In genomic region chr1:134099516-134100235, GRCm38 (mm10) we compare ENCODE assay signal across 7 mouse cellular contexts. TPM values are rescaled to one million over a fixed set of nuclear protein-coding genes. Genes with fewer than 3 reads are reported as not detected.
DNase-seq lines count a peak whose midpoint lies in the region; ATAC-seq and TF ChIP-seq lines count a peak whose summit lies in the region.

No protein-coding gene starts in this region.

- H3K9ac ChIP-seq in forebrain, embryonic 16.5 days (replicated peaks; ENCODE audit: low read depth, low read length) = peak overlapping the region; percentile 34; the same call in 1 of the 2 replicates
- peak overlapping the region; percentile 42; the same call in 1 of the 2 replicates for H3K9ac ChIP-seq in midbrain, postnatal 0 days (replicated peaks; ENCODE audit: low read length, poor library complexity, severe bottlenecking)

- H3K4me3 ChIP-seq in E14TG2a.4 (replicated peaks; ENCODE audit: low read length) = peak overlapping the region; percentile 71
- H3K4me3 ChIP-seq in forebrain, embryonic 16.5 days (replicated peaks; ENCODE audit: low read length) = peak overlapping the region; percentile 38
- H3K4me3 ChIP-seq in midbrain, postnatal 0 days (ENCODE audit: low read depth, low read length) = peak overlapping the region; percentile 39

- no peaks in the 10 kb centered on the region for H3K36me3 ChIP-seq in E14TG2a.4 (ENCODE audit: insufficient read depth, low read length)
- no peaks in the 10 kb centered on the region for H3K36me3 ChIP-seq in forebrain, embryonic 16.5 days (ENCODE audit: control insufficient read depth, insufficient read depth)
- no peaks in the 10 kb centered on the region for H3K36me3 ChIP-seq in midbrain, postnatal 0 days (ENCODE audit: insufficient read depth, low read length)

- peak; percentile 67 for DNase-seq in 3134 (ENCODE audit: extremely low read depth, insufficient read length, low spot score)
- peak; percentile 69 for DNase-seq in kidney, postnatal 14 days
- no peak for DNase-seq in midbrain, postnatal 0 days (ENCODE audit: low spot score)
- no peak for DNase-seq in frontal cortex, postnatal 25 days (ENCODE audit: low spot score in 2 of 2)

- H3K27me3 ChIP-seq in E14TG2a.4 (ENCODE audit: insufficient read depth, low read length) = peaks cover 11% of the 10 kb centered on the region
- H3K27me3 ChIP-seq in forebrain, embryonic 16.5 days (replicated peaks; ENCODE audit: control insufficient read depth, insufficient read depth, low read length) = no peaks in the 10 kb centered on the region
- H3K27me3 ChIP-seq in midbrain, postnatal 0 days (ENCODE audit: insufficient read depth, low read length) = no peaks in the 10 kb centered on the region

- H3K9me3 ChIP-seq in E14TG2a.4 (ENCODE audit: low read length) = no peaks in the 10 kb centered on the region
- H3K9me3 ChIP-seq in forebrain, embryonic 16.5 days (ENCODE audit: control insufficient read depth, low read length) = no peaks in the 10 kb centered on the region
- no peaks in the 10 kb centered on the region for H3K9me3 ChIP-seq in midbrain, postnatal 0 days (ENCODE audit: low read length)

- no peak for TF ChIP-seq CTCF in E14TG2a.4 (conservative IDR thresholded peaks at IDR 0.05; ENCODE audit: low read length)
- TF ChIP-seq CTCF in midbrain, postnatal 0 days (IDR thresholded peaks at IDR 0.05) = no peak

- peak overlapping the region; percentile 61 for H3K4me2 ChIP-seq in forebrain, embryonic 16.5 days (ENCODE audit: low read length)
- peak overlapping the region; percentile 73 for H3K4me2 ChIP-seq in midbrain, postnatal 0 days (ENCODE audit: low read depth, low read length, poor library complexity, severe bottlenecking)

- WGBS in forebrain, embryonic 16.5 days = 25% methylated on average over 12 of the region's 12 CpGs
- 24% methylated on average over 12 of the region's 12 CpGs for WGBS in midbrain, postnatal 0 days

- no peak for ATAC-seq in forebrain, embryonic 16.5 days
- no peak for ATAC-seq in midbrain, postnatal 0 days (ENCODE audit: low FRiP score)
- ATAC-seq in granulocyte monocyte progenitor cell, adult 5-6 weeks (replicated peaks; ENCODE audit: poor library complexity, severe bottlenecking) = no peak

- peaks cover 78% of the 10 kb centered on the region for H3K4me1 ChIP-seq in E14TG2a.4 (replicated peaks; ENCODE audit: low read depth, low read length)
- peaks cover 46% of the 10 kb centered on the region for H3K4me1 ChIP-seq in forebrain, embryonic 16.5 days (replicated peaks; ENCODE audit: control insufficient read depth, insufficient read depth, low read length)
- H3K4me1 ChIP-seq in midbrain, postnatal 0 days (ENCODE audit: insufficient read depth, low read length) = peaks cover 7% of the 10 kb centered on the region; the same call in 1 of the 2 replicates

- 0 out of 2 replicates have a peak overlapping the region, but pooled peaks have one; percentile 49 for H3K27ac ChIP-seq in forebrain, embryonic 16.5 days (ENCODE audit: low read length)
- H3K27ac ChIP-seq in midbrain, postnatal 0 days (ENCODE audit: low read depth, low read length) = peak overlapping the region; percentile 63

RNA-seq across cellular contexts. Expression of gene Chit1, which starts 11.4 kb away (rescaled TPM):
- 0.14 TPM in 1 of 2 replicates, not detected in the other for polyA plus RNA-seq in forebrain, embryonic 16.5 days (2015; fragmentation: Nextera tagmentation; extraction: Ambion mirVana)
- total RNA-seq in midbrain, postnatal 0 days (2014; rRNA removed) = 0.24 and 0.99 TPM in 2 replicates
- 0.21 and 0.48 TPM in 2 replicates for polyA plus RNA-seq in midbrain, postnatal 0 days (2015; fragmentation: Nextera tagmentation; extraction: Ambion mirVana)
- 0.62 and 1.7 TPM in 2 replicates for total RNA-seq in granulocyte monocyte progenitor cell, adult 5-6 weeks (2014; fragmentation: Nextera tagmentation)
- total RNA-seq in granulocyte monocyte progenitor cell, adult 5-6 weeks (2017) = 0.22 and 0.82 TPM in 2 replicates

RNA-seq across cellular contexts. Expression of gene Btg2, which starts 20.8 kb away (rescaled TPM):
- 56.0 and 66.4 TPM in 2 replicates for polyA plus RNA-seq in forebrain, embryonic 16.5 days (2015; fragmentation: Nextera tagmentation; extraction: Ambion mirVana)
- total RNA-seq in midbrain, postnatal 0 days (2014; rRNA removed) = 12.0 and 19.8 TPM in 2 replicates
- polyA plus RNA-seq in midbrain, postnatal 0 days (2015; fragmentation: Nextera tagmentation; extraction: Ambion mirVana) = 8.9 and 9.9 TPM in 2 replicates
- total RNA-seq in granulocyte monocyte progenitor cell, adult 5-6 weeks (2014; fragmentation: Nextera tagmentation) = 7.2 and 13.5 TPM in 2 replicates
- 31.3 and 33.7 TPM in 2 replicates for total RNA-seq in granulocyte monocyte progenitor cell, adult 5-6 weeks (2017)

Comparison
In these comparisons a context has a peak if more than half of its experiments do, and no peak if none do; other contexts are left out.
1. DNase-seq: peak in 3134 (single experiment) and kidney, postnatal 14 days (single experiment); none in midbrain, postnatal 0 days (single experiment) and frontal cortex, postnatal 25 days (0 of 2).
2. Peak in every context shown above with its lines, with median percentiles within 50 percentile points of each other: H3K4me3 ChIP-seq.